Mouse (Mus musculus): Measurements from ENCODE around the gene Afg1l. TPM values are rescaled to one million over a fixed set of nuclear protein-coding genes. Genes with fewer than 3 reads are reported as not detected.

Afg1l gene
- total RNA-seq, 4 experiments from 2014 or later: 7.2 to 9.5 (median 8.0) TPM

DNA sequence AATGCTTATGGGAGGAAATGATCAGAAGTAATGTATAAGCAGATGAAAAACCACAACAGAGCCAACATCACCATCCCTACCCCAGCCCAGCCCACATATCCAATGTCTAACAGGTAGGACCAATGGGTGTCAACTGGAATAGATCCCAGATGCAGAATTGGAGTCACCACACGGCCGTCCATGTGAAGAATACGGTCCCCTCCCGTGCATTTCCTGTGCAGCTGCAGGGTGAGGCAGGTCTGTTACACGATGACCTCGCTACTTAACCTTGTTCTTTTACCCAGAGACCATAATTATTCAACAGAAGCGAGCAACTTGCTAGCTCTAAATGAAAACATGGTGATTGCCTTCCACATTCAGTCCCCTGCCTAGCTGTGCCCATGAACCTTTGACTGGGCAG lies 178.4 kb downstream of the Afg1l start:
- DNase-seq (ENCODE audit: low spot score in 2 of 2): no peak

DNA sequence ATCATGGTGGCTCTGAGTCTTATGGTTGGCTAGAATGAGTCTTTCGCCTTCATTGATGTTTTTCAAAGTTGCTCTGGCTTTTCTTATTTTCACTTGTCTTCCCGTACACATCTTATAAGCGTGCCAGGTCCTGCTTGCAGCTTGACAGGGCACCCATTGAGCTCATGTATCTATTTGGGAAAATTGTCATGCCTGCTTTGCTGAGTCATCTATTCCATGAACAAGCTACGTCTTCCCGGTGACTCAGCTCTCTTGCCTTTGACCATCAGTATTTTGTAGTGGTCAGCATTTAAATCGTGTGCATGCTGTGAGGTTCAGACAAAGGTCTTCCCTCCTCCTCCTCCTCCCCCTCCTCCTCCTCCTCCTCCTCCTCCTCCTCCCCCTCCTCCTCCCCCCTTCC lies 178.9 kb downstream of the Afg1l start:
- no peak for DNase-seq (ENCODE audit: low spot score in 2 of 2)

DNA sequence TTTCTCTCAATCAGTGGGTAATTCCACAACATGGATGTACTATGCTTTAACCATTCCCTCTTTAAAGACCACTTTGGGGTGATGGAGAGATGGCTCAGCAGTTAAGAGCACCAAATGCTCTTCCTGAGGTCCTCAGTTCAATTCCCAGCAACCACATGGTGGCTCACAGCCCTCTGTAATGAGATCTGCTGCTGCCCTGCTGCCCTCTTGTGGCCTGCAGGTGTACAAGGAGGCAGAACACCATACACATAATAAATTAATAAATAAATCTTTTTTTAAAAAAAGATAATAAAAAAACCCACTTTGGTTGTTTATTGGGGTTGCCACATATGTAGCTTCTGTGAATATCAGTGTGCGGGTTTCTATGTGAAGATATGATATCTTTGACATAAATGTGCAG lies 180.4 kb downstream of the Afg1l start:
- DNase-seq (ENCODE audit: low spot score in 2 of 2): no peak

DNA sequence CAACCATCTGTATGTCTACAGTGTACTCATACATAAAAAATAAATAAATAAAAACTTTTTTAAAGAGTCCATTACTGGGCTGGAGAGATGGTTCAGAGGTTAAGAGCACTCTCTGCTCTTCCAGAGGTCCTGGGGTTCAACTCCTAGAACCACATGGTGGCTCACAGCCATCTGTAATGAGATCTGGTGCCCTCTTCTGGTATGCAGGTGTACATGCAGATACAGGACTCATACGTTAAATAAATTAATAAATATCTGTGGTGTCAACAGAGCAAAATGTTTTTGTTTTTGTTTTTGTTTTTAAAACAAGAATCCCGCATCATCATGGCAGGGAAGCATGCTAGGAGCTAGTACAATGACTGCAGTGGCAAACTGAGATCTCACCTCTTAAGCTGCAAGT lies 181.3 kb downstream of the Afg1l start:
- no peak for DNase-seq (ENCODE audit: low spot score in 2 of 2)

DNA sequence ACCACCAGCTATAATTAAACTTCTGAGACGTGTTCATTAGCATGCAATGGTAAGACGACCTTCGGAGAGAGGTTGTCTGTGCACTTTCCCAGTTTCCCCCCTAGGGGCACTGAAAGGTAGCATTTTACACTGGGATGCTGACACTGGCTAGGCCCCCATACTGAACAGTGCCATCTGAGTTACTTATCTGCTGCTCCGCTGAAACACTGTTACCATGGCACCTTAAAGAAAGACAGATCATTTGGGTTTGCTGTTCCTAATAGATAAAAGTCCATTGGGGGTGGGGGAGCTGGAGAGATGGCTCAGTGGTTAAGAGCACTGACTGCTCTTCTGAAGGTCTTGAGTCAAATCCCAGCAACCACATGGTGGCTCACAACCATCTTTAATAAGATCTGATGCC lies 181.8 kb downstream of the Afg1l start:
- DNase-seq (ENCODE audit: low spot score in 2 of 2): no peak

DNA sequence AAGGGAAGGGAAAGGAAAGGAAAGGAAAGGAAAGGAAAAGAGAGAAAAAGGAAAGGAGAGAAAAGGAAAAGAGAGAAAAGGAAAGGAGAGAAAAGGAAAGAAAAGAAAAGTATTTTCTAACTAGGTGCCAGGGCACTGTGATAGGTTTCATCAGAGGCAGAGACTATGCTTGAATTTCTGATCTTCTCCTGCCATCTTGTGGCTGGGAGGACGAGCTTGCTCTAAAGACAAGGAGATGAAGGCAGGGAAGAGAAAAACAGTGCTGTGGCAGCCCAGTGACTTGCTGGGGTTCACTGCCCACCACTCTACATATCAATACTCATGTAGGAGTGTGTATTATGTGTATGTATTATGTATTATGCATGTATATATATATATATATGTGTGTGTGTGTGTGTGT lies 183.3 kb downstream of the Afg1l start:
- no peak for DNase-seq (ENCODE audit: low spot score in 2 of 2)

DNA sequence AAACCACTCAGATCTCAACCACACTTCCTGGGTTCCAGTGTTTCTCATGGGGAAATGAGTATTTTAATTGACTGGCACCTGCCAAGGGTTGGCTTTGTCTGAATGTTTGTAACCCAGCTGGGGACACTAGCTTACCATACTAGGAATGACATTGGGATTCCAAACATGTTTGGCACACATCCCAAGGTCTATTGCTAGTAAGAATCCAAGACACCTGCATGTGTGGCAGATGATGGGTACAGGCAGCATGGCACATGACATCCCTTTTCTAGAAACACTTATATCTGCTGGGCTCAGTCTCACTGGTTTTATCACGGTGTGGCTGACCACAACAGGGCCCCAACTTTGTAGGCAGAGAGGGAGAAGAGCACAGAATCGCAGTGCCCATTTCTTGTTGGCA lies 184.0 kb downstream of the Afg1l start:
- no peak for DNase-seq (ENCODE audit: low spot score in 2 of 2)

DNA sequence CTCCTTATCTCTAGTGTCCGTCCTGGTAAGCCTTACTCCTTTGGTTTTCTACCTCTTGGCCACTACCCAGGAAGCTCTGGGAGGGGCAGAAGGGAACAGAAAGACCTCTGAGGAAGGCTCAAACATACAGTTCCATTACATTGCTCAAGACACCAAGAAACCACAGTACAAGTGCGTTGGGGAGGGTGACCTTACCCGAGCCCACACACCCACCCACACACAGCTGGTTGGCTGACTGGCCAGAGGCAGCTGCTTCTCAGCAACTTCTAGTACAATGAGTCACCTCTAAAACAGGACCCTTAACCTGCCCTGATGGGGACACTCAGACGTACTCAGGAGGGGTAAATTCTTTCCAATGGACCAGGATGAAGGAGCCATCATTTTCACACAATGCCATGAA lies 184.5 kb downstream of the Afg1l start:
- no peak for DNase-seq (ENCODE audit: low spot score in 2 of 2)

DNA sequence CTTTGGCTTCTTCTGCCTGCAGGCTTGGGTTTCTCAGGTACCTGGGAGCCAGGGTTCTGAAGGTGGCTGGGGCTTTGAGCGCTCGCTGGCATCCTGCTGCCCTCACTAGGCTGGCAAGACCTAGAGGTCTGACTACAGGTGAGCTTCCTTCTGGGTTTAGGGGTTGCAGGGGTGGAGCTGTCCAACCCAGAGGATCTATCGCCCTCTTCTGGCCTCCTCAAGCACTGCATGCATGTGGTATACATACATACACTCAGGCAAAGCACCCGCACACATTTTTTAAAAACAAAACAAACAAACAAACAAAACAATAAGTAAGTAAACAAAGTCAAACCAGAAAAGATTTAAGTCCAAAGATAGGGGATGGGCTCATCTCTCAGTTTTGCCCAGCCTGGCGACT lies 187.0 kb downstream of the Afg1l start:
- no peak for DNase-seq (ENCODE audit: low spot score in 2 of 2)

DNA sequence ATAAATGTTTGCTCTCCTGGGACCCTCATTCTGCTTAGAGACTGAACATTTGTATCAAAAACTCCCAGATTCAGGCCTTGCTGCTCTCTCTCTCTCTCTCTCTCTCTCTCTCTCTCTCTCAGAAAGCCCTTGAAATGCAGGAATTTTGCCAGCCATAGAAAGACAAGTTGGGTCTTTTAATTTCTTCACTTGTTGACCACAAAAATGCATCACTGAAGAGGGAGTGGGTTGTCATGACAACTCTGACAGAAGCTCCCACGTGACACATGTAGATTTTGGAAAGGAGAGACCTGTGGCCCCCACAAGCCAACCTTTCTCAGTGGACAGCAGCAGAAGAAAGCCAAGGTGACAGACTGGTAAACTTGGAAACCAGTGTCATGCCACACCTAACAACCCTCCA lies 190.7 kb downstream of the Afg1l start:
- DNase-seq (ENCODE audit: low spot score in 2 of 2): no peak

DNA sequence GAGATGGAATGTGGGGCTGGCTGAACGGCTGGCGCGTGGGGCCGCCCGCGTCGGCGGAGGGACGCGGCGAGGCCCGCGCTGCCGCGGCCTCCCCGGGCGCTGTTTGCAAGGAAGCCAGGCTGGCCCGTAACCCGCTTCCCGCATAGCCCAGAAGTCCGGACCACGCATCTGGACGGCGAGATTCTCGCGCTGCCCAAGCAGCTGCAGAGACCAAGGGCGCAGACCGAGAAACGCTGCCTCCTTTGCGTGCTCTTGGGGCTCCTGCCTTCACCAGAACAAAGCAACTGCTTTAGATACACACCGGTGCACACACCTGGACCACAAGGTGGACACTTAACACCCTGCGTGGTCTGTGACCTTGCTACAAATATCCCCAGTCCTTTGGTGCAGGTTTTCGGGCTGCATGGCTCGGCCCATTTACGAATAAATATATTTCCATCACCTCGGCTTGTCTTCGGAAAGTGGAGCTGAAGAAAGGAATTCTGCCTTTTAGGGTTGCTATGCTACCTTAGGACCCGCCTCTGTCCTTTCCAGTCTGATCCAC lies 200.0 kb downstream of the Afg1l start:
- no peak for DNase-seq (ENCODE audit: low spot score in 2 of 2)

DNA sequence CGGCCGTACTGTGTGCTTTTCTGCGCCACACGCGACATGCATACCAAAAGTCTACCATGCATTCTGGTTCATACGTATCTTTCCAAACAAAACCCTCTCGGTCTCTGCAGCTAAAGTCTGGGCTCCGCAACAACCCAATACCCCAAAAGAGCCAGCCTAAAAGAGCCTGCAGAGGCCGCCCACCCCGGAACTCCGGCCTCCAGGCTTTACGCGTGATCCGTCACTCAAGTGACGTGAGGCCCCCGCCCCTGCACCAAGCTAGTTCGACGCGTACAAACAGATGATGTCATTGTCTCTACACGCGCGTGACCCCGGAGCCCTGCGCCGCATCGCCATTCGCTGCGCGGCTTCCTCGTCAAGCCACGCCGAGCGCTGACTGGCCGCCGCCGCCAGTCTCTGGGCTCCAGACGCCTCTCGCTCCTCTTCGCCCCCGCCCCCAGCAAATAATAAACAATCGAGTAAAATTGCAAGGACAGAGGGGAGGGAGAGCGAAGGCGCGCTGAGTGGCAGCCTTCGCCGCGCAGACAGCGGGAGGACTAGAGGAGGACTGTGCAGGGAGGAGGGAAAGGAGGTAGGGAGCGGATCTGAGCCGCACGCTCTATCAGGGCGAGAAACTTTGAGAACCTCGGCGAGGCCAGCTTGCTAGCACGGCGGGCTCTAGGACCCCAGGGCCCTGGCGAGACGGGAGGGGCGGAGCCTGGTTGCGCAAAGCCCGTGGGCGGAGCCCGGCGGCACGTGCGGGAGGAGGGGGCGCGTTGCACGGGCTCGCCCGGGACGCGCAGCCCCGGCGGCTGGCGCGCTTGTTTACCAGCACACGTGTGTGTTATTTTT lies 200.7 kb downstream of the Afg1l start:
- DNase-seq (ENCODE audit: low spot score in 2 of 2): peak; percentile 96 to 98

DNA sequence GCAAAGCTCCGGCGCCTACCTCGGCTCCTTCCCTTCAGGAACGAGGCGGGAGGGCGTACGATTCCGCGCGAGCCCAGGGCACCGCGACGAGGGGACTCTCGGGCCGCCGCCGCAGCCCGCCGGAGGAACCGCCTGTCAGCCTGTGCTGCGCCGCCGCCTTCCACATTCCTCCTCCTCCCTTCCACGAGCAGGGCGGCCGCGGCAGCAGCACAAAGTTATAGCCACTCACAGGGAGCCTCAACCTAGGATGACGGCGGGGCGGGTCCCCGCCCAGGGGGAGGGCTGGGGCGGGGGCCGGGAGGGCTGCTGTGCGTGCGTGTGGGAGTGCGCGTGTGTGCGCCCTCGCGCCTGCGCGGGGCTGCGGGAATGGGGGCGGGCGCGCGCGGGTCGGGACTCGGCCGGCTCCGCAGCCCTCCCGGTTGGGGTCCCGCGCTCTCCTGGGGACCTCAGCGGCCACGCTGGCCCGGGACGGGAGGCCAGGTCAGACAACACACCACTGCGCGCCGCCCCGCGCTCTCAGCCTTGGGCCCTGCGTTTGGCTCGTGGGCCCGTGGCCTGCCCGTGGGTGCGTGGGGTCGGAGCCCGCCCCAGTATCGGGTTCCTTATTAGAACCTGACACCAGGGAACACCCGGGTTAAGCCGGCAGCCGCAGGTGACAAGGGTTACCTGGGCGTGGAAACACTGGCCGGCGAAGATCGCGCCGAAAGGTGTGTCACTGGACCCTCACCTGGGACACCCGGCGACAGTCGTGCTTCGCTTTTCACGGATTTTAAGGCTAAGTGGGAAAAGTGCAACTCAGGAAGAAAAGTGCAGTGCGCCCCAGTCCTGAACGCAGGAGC lies 201.6 kb downstream of the Afg1l start, which contains the start of gene Foxo3:
Gene Foxo3 (minus strand): TSS at position 249 of the 839 bp plus-strand sequence.
- peak; percentile 71 to 82 for DNase-seq (ENCODE audit: low spot score in 2 of 2)

DNA sequence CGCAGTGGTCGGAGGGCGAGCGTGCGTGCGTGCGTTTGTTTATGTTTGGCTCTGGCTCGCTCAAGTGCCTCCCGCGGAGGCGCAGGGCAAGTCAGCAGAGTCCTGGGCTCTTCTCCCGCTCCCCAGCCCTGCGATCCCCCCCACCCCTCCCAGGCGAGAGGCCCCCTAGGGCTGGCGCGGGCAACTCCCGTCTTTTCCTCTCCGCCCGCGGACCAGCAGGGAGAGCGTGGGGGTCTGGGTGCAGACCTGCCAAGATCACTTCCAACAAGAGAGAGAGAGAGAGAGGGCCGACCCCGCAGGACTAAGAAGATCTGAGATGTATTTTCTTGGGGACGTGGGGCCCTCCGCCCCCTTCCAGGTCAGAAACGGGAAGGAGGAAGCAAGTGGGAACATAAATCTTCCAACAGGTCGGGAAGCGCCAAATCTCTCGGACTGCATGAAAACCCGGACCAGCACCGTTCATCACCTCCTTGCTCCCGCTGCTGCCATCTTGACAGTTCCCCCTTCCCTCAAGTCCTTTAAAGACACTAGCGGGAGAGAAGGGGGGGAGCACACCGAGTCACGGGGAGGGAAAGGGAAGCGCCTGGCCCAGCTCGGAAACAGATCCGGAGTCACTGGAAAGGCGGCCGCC lies 202.4 kb downstream of the Afg1l start:
- peak in 1 of 2 experiments; percentile 53 for DNase-seq (ENCODE audit: low spot score in 2 of 2)

DNA sequence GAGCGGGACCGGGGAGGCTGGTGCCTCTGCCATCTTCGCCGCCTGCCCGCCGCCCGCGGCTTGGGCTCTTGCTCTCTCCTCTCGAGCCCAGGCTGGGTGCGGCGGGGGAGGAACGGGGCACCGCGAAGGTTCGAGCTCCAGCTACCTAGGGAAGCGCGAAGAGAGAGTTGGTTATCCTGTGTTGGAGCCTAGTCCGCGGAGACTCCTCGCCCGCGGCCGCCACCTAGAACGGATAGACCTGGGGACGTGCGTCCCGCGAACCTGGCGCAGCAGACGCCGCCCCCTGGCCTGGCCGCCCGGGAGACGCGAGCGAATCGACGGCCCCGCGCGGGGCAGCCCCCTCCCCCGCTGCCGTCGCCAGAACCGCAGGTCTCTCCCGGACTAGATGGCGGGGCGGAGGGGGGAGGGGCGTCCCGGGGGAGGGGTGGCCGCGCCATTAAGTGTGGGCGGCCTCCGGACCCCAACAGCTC lies 202.9 kb downstream of the Afg1l start:
- peak in 1 of 2 experiments; percentile 28 for DNase-seq (ENCODE audit: low spot score in 2 of 2)

DNA sequence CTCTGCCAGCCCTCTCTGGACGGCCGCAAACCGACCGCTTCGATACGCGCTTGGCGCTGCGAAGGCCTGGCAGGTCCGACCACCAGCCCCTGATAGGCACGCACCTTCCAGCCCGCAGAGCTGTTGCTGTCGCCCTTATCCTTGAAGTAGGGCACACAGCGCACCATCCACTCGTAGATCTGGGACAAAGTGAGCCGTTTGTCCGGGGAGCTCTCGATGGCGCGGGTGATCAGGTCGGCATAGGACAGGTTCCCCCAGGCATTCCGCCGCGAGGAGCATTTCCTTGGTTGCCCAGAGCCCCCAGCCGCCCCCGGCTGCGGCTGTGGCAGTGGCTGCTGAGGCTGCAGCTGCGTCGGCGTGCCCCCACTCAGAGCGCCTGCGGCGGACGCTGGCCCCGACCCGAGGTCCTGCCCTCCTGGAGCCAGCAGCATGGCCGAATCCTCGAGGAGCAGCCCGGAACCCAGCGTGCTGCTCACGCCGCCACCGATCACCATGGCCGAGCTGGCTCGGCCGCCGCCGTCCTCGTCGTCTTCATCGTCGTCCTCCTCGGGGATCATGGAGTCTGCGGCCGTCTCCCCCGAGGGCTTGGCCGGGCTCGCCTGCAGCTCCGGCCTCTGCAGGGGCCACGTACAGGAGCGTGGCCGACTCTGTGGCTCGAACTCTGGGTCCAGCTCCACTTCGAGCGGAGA lies 203.5 kb downstream of the Afg1l start:
- DNase-seq (ENCODE audit: low spot score in 2 of 2): peak in 1 of 2 experiments; percentile 16

DNA sequence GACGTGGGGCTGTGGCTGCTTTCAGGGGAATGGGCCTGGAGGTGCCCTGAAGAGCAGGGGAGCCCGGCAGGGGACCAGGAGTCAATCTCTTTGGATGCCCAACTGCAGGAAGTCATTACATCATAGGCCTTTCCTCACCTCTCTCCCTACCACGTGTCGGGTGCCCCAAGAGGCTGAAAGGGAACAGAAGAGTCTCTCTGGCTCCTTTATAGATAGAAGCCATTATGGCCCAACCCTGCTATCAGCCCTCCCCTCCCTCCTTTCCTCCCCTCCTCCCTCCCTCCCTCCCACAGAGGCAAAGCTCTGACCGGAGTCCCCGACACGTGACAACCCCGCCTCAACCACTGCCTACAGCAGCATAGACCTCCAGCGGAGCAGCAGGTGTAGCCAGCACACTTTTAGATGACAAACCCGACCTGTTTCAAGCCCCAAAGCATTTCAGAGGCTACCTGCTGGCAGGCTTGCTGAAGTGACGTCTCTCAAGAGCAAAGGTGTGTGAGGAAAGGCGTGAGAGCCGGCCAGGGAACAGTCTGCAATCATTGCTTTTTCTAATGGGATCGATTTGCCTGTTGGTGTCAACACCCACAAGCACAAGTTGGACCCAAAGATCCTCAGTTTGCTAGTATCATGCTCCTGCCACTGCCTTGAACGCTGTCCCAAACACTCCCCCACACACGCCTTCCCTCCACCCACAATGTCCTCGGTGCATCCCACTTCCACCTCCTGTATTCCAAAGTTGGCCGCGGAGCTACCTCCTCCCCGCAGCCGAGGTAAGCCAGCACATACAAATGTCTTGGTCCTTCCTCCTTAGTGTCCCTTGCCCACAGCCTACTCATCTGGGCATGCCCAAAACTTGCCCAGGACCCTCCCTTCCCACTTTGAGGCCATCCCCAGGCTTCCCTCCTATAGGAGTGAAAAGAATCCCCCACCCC lies 204.3 kb downstream of the Afg1l start:
- DNase-seq (ENCODE audit: low spot score in 2 of 2): no peak

DNA sequence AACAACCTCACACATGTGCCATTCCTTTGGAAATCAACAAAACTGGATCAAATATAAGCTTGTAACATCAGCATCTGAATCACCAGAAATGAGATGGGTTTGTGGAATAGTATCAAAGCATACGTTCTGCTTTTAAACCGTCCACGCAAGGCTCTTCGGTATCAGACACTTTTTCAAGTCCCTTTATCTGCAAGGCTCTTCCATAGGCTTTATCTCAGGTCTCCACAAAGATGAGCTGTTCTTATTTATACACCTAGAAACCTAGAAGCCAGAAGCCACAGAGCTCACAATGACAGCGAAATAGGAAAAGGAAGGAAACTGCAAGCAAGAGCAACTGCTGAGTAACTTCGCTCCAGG lies 205.0 kb downstream of the Afg1l start:
- DNase-seq (ENCODE audit: low spot score in 2 of 2): no peak

DNA sequence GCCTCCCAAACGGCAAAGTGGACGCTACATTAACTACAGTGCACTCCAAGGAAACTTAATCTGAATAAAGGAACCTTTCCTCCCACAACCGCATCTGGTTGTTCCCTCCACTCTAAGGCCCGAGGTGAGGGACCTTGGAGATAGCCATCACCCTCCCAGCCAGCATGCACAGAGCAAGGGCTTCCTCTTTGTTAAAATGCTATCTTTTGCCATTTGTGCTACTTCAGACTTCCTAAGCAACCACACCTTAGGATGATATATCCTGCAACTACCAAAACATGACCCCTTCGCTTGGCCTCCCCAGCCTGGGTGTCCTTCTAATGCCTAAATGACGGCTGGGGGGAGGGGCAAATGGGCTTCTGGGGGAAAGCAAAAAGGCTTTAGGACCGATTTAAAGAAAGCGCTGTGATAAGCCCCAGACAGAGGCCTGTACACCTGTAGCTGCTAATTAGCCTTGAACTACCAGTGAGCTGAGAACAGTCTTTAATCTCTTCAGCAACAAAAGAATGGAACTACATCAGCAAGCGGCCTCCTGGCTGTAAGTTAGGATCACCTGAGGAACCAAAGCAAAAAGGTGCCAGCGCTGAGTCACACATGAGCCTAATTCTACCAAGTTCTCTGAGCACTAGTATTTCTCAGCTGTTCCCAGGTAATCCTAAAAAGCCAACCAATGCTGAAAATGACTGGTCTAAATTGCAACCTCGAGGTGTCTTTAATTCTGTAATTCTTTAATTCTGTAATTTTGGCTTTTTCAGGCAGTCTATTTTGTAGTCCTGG lies 206.7 kb downstream of the Afg1l start:
- DNase-seq (ENCODE audit: low spot score in 2 of 2): no peak
